Comparison of ENCODE assay signal across 9 mouse cellular contexts in the genomic region with DNA sequence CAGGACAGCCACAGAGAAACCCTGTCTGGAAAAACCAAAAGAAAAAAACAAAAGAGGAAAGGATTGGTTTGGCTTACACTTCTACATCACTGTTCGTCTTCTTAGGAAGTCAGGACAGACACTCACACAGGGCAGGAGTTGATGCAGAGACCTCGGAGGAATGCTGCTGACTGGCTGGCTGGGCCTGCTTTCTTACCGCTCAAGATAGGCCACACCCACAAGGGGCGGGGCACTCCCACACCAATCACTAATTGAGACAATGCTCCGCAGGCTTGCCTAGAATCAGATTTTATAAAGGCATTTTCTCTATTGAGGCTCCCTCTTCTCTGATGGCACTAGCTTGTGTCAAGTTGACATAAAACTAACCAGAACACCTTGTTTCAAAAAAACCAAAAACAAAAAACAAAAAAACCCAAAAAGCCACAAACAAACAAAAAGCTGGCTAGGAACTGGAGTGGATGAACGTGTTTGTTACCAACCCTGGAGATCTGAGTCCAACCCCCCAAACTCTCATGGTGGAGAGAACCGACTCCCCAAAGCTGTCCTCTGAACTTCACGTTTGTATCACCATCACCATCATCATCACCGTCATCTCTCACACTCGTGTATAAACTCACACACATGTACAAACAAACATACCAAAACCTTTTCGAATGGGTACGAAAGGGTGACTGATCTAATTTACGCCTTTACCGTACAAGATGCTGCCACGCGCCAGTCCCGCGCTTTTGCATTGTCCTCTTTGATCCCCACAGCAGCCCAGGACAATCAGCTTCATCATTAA. TPM values are rescaled to one million over a fixed set of nuclear protein-coding genes. Genes with fewer than 3 reads are reported as not detected.
DNase-seq lines count a peak whose midpoint lies in the region; ATAC-seq lines count a peak whose summit lies in the region.
"Had no signal": no experiment of that assay in that cellular context is flagged by ENCODE, and none has a peak within 500 bp of the region (broad histone marks: within the 10 kb centered on the region; RNA-seq: fewer than 3 reads in every experiment).

No protein-coding gene starts in this region.

- peak overlapping the region; percentile 8; the same call in 1 of the 2 replicates for H3K27ac ChIP-seq in liver, embryonic 16.5 days (ENCODE audit: low read length)
- H3K27ac ChIP-seq in forebrain, embryonic 10.5 days, result no peak overlapping the region
- H3K27ac ChIP-seq: midbrain, embryonic 12.5 days had no signal

- ATAC-seq in erythroblast, adult 5-6 weeks (replicated peaks; ENCODE audit: low FRiP score, poor library complexity, severe bottlenecking), result 0 out of 2 replicates have a peak, but pooled peaks have one; percentile 47
- no peak for ATAC-seq in liver, embryonic 16.5 days (ENCODE audit: low read depth)

- peaks cover 14% of the 10 kb centered on the region for H3K4me1 ChIP-seq in liver, embryonic 16.5 days (ENCODE audit: control insufficient read depth, low read depth, low read length)
- peaks cover 44% of the 10 kb centered on the region for H3K4me1 ChIP-seq in forebrain, embryonic 10.5 days

- no peaks in the 10 kb centered on the region for H3K36me3 ChIP-seq in liver, embryonic 16.5 days (ENCODE audit: control insufficient read depth, insufficient read depth)
- H3K36me3 ChIP-seq in forebrain, embryonic 10.5 days (replicated peaks), result no peaks in the 10 kb centered on the region
- H3K36me3 ChIP-seq: midbrain, embryonic 12.5 days had no signal

- DNase-seq in adrenal gland, postnatal 14 days, result peak; percentile 56
- no peak for DNase-seq in adrenal gland, postnatal 25 days
- DNase-seq in A20 (ENCODE audit: low read depth, low spot score), result peak; percentile 62
- DNase-seq in spleen, postnatal 36 days (ENCODE audit: low spot score in 2 of 2), result peak; percentile 89 to 92
- no peak for DNase-seq in frontal cortex, postnatal 25 days (ENCODE audit: low spot score in 2 of 2)
- DNase-seq in forebrain, embryonic 10.5 days (ENCODE audit: extremely low spot score, low spot score), result no peak

- no peaks in the 10 kb centered on the region for H3K9me3 ChIP-seq in liver, embryonic 16.5 days (replicated peaks; ENCODE audit: control insufficient read depth, low read length)
- no peaks in the 10 kb centered on the region for H3K9me3 ChIP-seq in forebrain, embryonic 10.5 days
- H3K9me3 ChIP-seq: midbrain, embryonic 12.5 days had no signal

- peak overlapping the region; percentile 32; the same call in 1 of the 2 replicates for H3K4me2 ChIP-seq in liver, embryonic 16.5 days (ENCODE audit: low read depth, low read length)
- H3K4me2 ChIP-seq: midbrain, embryonic 12.5 days had no signal

- no peak overlapping the region for H3K9ac ChIP-seq in liver, embryonic 16.5 days (ENCODE audit: low read depth, low read length)
- H3K9ac ChIP-seq: midbrain, embryonic 12.5 days had no signal

- 0 out of 2 replicates have a peak overlapping the region, but pooled peaks have one; percentile 8 for H3K4me3 ChIP-seq in liver, embryonic 16.5 days (ENCODE audit: low read depth, low read length)
- H3K4me3 ChIP-seq in forebrain, embryonic 10.5 days, result no peak overlapping the region
- H3K4me3 ChIP-seq: midbrain, embryonic 12.5 days had no signal

- H3K27me3 ChIP-seq in liver, embryonic 16.5 days (ENCODE audit: control insufficient read depth, insufficient read depth, low read depth, low read length), result no peaks in the 10 kb centered on the region
- peaks cover 49% of the 10 kb centered on the region for H3K27me3 ChIP-seq in forebrain, embryonic 10.5 days (ENCODE audit: poor library complexity, severe bottlenecking)

- 47% methylated on average over 18 of the region's 18 CpGs for WGBS in liver, embryonic 16.5 days (ENCODE audit: insufficient replicate concordance)
- 67% methylated on average over 18 of the region's 18 CpGs for WGBS in forebrain, embryonic 10.5 days

RNA-seq across cellular contexts. Expression of a gene that starts 0.8 kb away (rescaled TPM):
- total RNA-seq in adrenal gland, postnatal 14 days (2021), result 4.4 and 19.1 TPM in 2 replicates
- 2.0 and 4.4 TPM in 2 replicates for total RNA-seq in adrenal gland, postnatal 25 days (2021)
- total RNA-seq in erythroblast, adult 5-6 weeks (2015; ENCODE audit: low replicate concordance), result 11.1 and 14.4 TPM in 2 replicates
- 14.9 and 20.2 TPM in 2 replicates for total RNA-seq in erythroblast, adult 5-6 weeks (2017; ENCODE audit: low replicate concordance)
- 7.3 and 8.8 TPM in 2 replicates for polyA plus RNA-seq in liver, embryonic 16.5 days (2015; fragmentation: Nextera tagmentation; extraction: Ambion mirVana)
- 4.3 and 4.6 TPM in 2 replicates for polyA plus RNA-seq in forebrain, embryonic 10.5 days (2016; fragmentation: Nextera tagmentation; extraction: Ambion mirVana)

RNA-seq across cellular contexts. Expression of a gene that starts 36.2 kb away (rescaled TPM):
- total RNA-seq in adrenal gland, postnatal 14 days (2021), result 32.1 and 36.3 TPM in 2 replicates
- 34.1 and 36.1 TPM in 2 replicates for total RNA-seq in adrenal gland, postnatal 25 days (2021)
- total RNA-seq in erythroblast, adult 5-6 weeks (2015; ENCODE audit: low replicate concordance), result 2.7 and 23.2 TPM in 2 replicates
- total RNA-seq in erythroblast, adult 5-6 weeks (2017; ENCODE audit: low replicate concordance), result 0.85 and 3.2 TPM in 2 replicates
- polyA plus RNA-seq in liver, embryonic 16.5 days (2015; fragmentation: Nextera tagmentation; extraction: Ambion mirVana), result 5.4 and 6.5 TPM in 2 replicates
- 38.7 and 42.7 TPM in 2 replicates for polyA plus RNA-seq in forebrain, embryonic 10.5 days (2016; fragmentation: Nextera tagmentation; extraction: Ambion mirVana)

Comparison
In these comparisons a context has a peak if more than half of its experiments do, and no peak if none do; other contexts are left out.
1. DNase-seq: peak in adrenal gland, postnatal 14 days (single experiment), A20 (single experiment) and spleen, postnatal 36 days (2 of 2); none in adrenal gland, postnatal 25 days (single experiment), frontal cortex, postnatal 25 days (0 of 2) and forebrain, embryonic 10.5 days (single experiment).